Mouse (Mus musculus) erythroblast, embryonic 14.5 days (primary cell): ENCODE measurements around the gene Plekha6.

ENCODE experiments used
- GATA1 ChIP-seq: IDR thresholded peaks from 2 replicates; pipeline ENCODE4 v1.6.1; 2012; ENCODE audit warnings: low read length, inconsistent platforms, mixed read lengths
- TAL1 ChIP-seq: IDR thresholded peaks from 3 replicates; pipeline ENCODE4 v1.6.1; 2012; ENCODE audit warnings: low read length, inconsistent platforms, mixed read lengths

- TF ChIP-seq GATA1 (no peak), TAL1 (no peak)
Observed at GRCm38 (mm10) chr1:133178732-133179440, 14.9 kb downstream of the Plekha6 start.
